Comparison of ENCODE assay signal across 9 mouse cellular contexts in the genomic region with DNA sequence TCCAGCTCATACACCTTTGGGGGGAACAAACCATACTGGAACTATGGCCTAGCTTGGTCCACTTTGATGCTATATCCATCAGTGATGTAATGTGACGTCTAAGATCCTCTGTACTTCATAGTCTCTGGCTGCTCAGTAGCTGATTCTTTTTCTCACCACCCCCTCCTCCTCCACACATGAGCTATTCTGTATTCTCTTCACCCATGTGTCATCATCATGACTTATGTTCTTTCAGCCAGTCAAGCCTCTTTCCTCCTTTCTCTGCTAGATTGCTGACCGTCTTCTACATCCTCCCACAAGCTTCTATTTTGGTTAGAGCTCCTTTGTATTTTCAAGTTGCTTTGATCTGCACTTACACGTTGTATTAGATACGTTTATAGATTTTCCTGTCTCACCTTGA.
"Had no signal": no experiment of that assay in that cellular context is flagged by ENCODE, and none has a peak within 500 bp of the region (broad histone marks: within the 10 kb centered on the region; RNA-seq: fewer than 3 reads in every experiment).

No protein-coding gene starts in this region.

- ATAC-seq: inflammation-experienced regulatory T-cells, adult 6 months; intestine, postnatal 0 days; liver, postnatal 0 days had no signal

- DNase-seq: kidney, adult 8-10 months; kidney, postnatal 25 days; liver; liver, embryonic 13.5 days; liver, postnatal 0 days; lung, postnatal 14 days; spleen, adult 18-20 months had no signal
